Mouse (Mus musculus): ENCODE measurements around the gene Morf4l1. TPM values are rescaled to one million over a fixed set of nuclear protein-coding genes. Genes with fewer than 3 reads are reported as not detected.
"Not testable (repeated sequence)": the region's sequence is repeated elsewhere in the genome, so short reads cannot be mapped to it uniquely, and the experiment has no call there.

Gene Morf4l1
- polyA plus RNA-seq, 1 experiment from 2014 or later: 179 TPM

- WGBS (ENCODE audit: insufficient replicate concordance): 73% methylated on average over 5 of the region's 5 CpGs
- H3K27me3 ChIP-seq (replicated peaks): no peaks in the 10 kb centered on the region
- H3K27ac ChIP-seq: no peak overlapping the region
- no peak overlapping the region for H3K9ac ChIP-seq
- no peak overlapping the region for H3K4me3 ChIP-seq
- no peaks in the 10 kb centered on the region for H3K9me3 ChIP-seq (replicated peaks)
- ATAC-seq: no peak
- H3K4me1 ChIP-seq: no peaks in the 10 kb centered on the region
- H3K4me2 ChIP-seq: no peak overlapping the region
- H3K36me3 ChIP-seq: no peaks in the 10 kb centered on the region
Observed at GRCm38 (mm10) chr9:90076131-90076530, 38.4 kb downstream of the Morf4l1 start.

DNA sequence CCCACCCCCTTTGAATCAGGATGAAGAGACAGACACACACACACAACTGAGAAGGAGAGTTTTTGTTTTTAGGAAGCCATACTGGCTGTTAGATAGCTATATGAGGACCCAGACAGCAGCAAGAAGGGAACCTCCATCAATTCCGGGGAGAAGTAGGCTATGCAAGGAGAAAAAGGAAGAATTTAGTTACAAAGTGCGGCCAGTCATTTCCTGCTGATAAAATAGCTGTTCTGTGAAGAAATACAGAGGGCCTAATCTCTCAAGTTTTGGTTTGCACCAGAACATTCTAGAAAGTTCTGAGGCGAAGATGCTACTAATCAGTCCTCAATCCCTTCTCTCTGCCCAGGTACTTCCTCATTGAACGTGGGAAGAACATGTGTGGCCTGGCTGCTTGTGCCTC, 39.2 kb downstream of the Morf4l1 start:
- H3K4me3 ChIP-seq: no peak overlapping the region
- no peak for ATAC-seq
- no peaks in the 10 kb centered on the region for H3K27me3 ChIP-seq (replicated peaks)
- 23% methylated on average over 4 of the region's 4 CpGs for WGBS (ENCODE audit: insufficient replicate concordance)
- no peaks in the 10 kb centered on the region for H3K9me3 ChIP-seq (replicated peaks)
- no peaks in the 10 kb centered on the region for H3K36me3 ChIP-seq
- H3K9ac ChIP-seq: no peak overlapping the region
- no peaks in the 10 kb centered on the region for H3K4me1 ChIP-seq
- H3K4me2 ChIP-seq: no peak overlapping the region
- no peak overlapping the region for H3K27ac ChIP-seq

- no peak overlapping the region for H3K4me3 ChIP-seq
- H3K9me3 ChIP-seq (replicated peaks): no peaks in the 10 kb centered on the region
- no peak overlapping the region for H3K27ac ChIP-seq
- no peaks in the 10 kb centered on the region for H3K36me3 ChIP-seq
- no peak for ATAC-seq
- H3K9ac ChIP-seq: no peak overlapping the region
- no peaks in the 10 kb centered on the region for H3K27me3 ChIP-seq (replicated peaks)
- H3K4me1 ChIP-seq: no peaks in the 10 kb centered on the region
- no peak overlapping the region for H3K4me2 ChIP-seq
- 62% methylated on average over 7 of the region's 7 CpGs for WGBS (ENCODE audit: insufficient replicate concordance)
Observed at GRCm38 (mm10) chr9:90070174-90070573, 44.4 kb downstream of the Morf4l1 start.

DNA sequence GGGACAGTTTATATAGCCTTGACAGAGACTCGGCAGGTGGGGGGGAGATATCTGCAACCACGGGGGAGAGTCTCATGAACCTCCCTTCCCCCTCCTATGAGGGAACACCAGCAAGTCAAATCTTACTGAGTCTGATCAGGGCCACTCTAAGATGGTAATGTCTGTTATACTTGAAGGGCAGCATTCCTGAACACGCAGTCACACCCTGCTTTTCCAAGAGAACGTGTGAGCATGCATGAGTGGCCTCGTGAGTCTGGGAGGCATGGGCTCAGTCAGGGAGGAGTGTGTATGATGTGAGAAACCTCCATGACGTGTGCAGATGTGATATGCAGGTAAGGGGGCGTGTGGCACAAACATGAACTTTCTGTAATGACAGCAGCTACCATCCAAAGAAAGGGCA, 45.1 kb downstream of the Morf4l1 start:
- Histone ChIP-seq H3K27ac (no peak overlapping the region), H3K36me3 (no peaks in the 10 kb centered on the region), H3K9me3 (replicated peaks) (no peaks in the 10 kb centered on the region), H3K4me2 (no peak overlapping the region), H3K27me3 (replicated peaks) (no peaks in the 10 kb centered on the region), H3K9ac (no peak overlapping the region), H3K4me3 (no peak overlapping the region), H3K4me1 (no peaks in the 10 kb centered on the region)
- ATAC-seq: no peak
- 57% methylated on average over 7 of the region's 7 CpGs for WGBS (ENCODE audit: insufficient replicate concordance)

- no peak overlapping the region for H3K4me2 ChIP-seq
- H3K36me3 ChIP-seq: no peaks in the 10 kb centered on the region
- H3K9me3 ChIP-seq (replicated peaks): no peaks in the 10 kb centered on the region
- no peak overlapping the region for H3K4me3 ChIP-seq
- H3K4me1 ChIP-seq: no peaks in the 10 kb centered on the region
- no peaks in the 10 kb centered on the region for H3K27me3 ChIP-seq (replicated peaks)
- 77% methylated on average over 6 of the region's 6 CpGs for WGBS (ENCODE audit: insufficient replicate concordance)
- no peak overlapping the region for H3K27ac ChIP-seq
- no peak overlapping the region for H3K9ac ChIP-seq
- no peak for ATAC-seq
Observed at GRCm38 (mm10) chr9:90068786-90069185, 45.8 kb downstream of the Morf4l1 start.

DNA sequence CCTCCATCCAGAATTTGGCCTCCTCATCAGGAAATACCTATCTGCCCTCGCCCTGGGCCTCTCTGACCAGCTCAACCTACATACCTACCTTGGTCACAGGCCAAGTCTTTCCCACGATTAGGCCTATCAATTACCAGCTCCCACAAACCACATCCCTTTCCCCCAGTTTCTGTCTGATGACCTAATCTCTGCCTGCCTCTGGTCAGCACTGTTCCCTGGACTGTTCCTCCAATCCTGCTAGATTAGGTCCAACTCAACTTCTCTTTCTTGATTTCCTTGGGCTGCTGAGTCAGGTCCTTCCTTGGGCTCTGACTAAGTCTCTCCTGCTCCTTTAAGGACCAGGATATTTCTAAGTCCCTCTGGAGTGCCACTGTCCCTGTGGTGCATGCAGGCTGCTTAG, 47.2 kb downstream of the Morf4l1 start:
- Histone ChIP-seq H3K27ac (no peak overlapping the region), H3K9ac (no peak overlapping the region), H3K4me1 (no peaks in the 10 kb centered on the region), H3K4me2 (no peak overlapping the region), H3K27me3 (replicated peaks) (no peaks in the 10 kb centered on the region), H3K4me3 (no peak overlapping the region), H3K9me3 (replicated peaks) (no peaks in the 10 kb centered on the region), H3K36me3 (no peaks in the 10 kb centered on the region)
- 20% methylated on average over 2 of the region's 2 CpGs for WGBS (ENCODE audit: insufficient replicate concordance)
- ATAC-seq: no peak

DNA sequence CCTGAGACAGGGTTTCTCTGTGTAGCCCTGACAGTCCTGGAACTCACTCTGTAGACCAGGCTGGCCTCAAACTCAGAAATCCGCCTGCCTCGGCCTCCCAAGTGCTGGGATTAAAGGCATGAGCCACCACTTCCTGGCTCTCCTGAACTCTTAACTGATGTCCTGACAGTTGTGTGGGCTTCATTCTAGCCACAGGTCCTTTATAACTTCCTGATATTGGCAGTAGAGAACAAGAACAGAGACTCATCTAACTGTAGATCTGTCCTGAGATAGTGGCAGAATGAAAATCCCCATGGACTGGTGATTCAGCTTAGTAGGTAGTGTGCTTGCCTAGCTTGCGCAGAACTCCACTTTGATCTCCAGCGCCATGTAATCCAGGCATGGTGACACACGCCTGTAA, 53.6 kb downstream of the Morf4l1 start:
- H3K27me3 ChIP-seq (replicated peaks); H3K36me3 ChIP-seq; ATAC-seq; H3K4me2 ChIP-seq; H3K9ac ChIP-seq; H3K4me1 ChIP-seq; H3K9me3 ChIP-seq (replicated peaks); H3K4me3 ChIP-seq; H3K27ac ChIP-seq: not testable (repeated sequence)
- WGBS (ENCODE audit: insufficient replicate concordance): 70% methylated on average over 5 of the region's 5 CpGs

DNA sequence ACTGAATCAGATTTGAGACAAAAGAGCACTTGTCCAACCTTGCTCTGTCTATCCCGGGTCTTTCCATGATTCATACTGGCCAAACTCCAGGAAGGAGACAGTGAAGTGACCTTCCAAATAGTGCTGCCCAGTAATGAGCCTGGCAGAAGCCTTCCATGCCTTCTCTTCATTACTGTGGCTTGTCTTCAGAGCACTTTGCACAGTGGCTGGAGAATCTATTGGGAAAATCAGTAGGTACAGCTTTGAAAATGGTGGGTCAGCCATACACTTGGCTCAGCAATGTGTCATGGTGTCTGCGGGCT, 54.0 kb downstream of the Morf4l1 start:
- ATAC-seq: no peak
- no peak overlapping the region for H3K27ac ChIP-seq
- H3K27me3 ChIP-seq (replicated peaks): peaks cover 8% of the 10 kb centered on the region; the same call in 1 of the 2 replicates
- 68% methylated on average over 2 of the region's 2 CpGs for WGBS (ENCODE audit: insufficient replicate concordance)
- H3K4me3 ChIP-seq: no peak overlapping the region
- no peak overlapping the region for H3K4me2 ChIP-seq
- no peaks in the 10 kb centered on the region for H3K36me3 ChIP-seq
- no peaks in the 10 kb centered on the region for H3K9me3 ChIP-seq (replicated peaks)
- no peak overlapping the region for H3K9ac ChIP-seq
- no peaks in the 10 kb centered on the region for H3K4me1 ChIP-seq

DNA sequence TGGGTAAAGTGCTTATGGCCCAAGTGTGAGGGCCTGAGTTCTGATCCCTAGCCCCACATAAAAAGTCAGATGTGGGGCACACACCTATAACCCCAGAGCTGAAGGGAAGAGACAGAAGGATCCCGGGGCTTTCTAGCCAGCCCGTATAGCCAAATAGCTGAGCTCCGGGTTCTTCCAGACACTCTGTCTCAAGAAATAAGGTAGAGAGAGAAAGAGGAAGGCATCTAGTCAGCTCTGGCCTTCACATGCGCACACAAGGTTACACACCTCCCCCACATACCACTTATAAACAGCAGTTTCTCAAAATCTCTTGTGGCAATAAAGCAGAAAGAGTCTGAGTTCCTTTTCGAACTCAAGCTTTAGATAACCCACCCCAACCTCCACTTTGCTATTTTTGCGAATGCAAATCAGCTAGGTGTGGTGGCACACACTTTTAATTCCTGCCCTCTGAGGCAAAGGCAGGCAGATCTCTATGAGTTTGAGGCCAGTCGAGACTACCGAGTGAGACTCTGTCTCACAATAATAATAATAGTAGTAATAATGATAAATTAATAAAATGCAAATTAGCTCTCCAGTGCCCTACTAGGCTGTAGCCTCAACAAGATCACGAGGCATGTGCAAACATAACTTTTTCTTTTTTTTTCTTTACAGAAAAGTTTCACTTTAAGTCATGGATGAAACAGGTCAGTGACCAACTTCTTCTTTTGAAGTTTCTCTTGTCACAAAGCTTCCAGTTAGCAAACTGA, 54.6 kb downstream of the Morf4l1 start:
- Histone ChIP-seq H3K27ac (no peak overlapping the region), H3K9me3 (replicated peaks) (no peaks in the 10 kb centered on the region), H3K36me3 (no peaks in the 10 kb centered on the region), H3K4me1 (no peaks in the 10 kb centered on the region), H3K4me3 (no peak overlapping the region), H3K4me2 (no peak overlapping the region), H3K9ac (no peak overlapping the region), H3K27me3 (replicated peaks) (peaks cover 12% of the 10 kb centered on the region)
- no peak for ATAC-seq
- 53% methylated on average over 9 of the region's 9 CpGs for WGBS (ENCODE audit: insufficient replicate concordance)

- Histone ChIP-seq H3K4me2 (no peak overlapping the region), H3K27me3 (replicated peaks) (peaks cover 25% of the 10 kb centered on the region), H3K9ac (no peak overlapping the region), H3K9me3 (replicated peaks) (no peaks in the 10 kb centered on the region), H3K36me3 (no peaks in the 10 kb centered on the region), H3K27ac (no peak overlapping the region), H3K4me3 (no peak overlapping the region), H3K4me1 (no peaks in the 10 kb centered on the region)
- 47% methylated on average over 2 of the region's 2 CpGs for WGBS (ENCODE audit: insufficient replicate concordance)
- no peak for ATAC-seq
Observed at GRCm38 (mm10) chr9:90056716-90057115, 57.9 kb downstream of the Morf4l1 start.

DNA sequence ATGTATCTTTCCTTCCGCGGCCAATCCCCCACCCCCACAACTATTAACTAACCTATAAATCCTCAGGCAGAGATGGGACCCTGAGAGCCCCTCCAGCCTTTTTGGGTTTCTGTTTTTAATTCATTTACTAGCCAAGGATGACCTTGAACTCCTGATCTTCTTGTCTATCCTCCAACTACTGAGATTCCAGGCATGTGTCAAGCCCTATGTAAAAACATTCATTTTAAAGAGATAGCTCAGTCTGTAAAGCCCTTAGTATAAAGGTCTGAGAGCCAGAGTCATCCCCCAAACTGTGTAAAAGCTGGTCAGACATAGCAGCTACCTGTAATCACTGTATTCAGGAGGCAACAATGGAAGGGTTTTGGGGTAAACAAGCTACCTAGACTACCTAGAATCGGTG, 58.7 kb downstream of the Morf4l1 start:
- Histone ChIP-seq H3K9ac (no peak overlapping the region), H3K27me3 (replicated peaks) (peaks cover 25% of the 10 kb centered on the region), H3K4me1 (no peaks in the 10 kb centered on the region), H3K36me3 (no peaks in the 10 kb centered on the region), H3K4me3 (no peak overlapping the region), H3K4me2 (no peak overlapping the region), H3K27ac (no peak overlapping the region), H3K9me3 (replicated peaks) (no peaks in the 10 kb centered on the region)
- no peak for ATAC-seq
- 59% methylated on average over 3 of the region's 3 CpGs for WGBS (ENCODE audit: insufficient replicate concordance)

GRCm38 (mm10) chr9:90055409-90055808, 59.2 kb downstream of the Morf4l1 start:
- no peaks in the 10 kb centered on the region for H3K36me3 ChIP-seq
- H3K27me3 ChIP-seq (replicated peaks): peaks cover 25% of the 10 kb centered on the region
- H3K9ac ChIP-seq: no peak overlapping the region
- ATAC-seq: no peak
- 48% methylated on average over 5 of the region's 5 CpGs for WGBS (ENCODE audit: insufficient replicate concordance)
- H3K4me1 ChIP-seq: no peaks in the 10 kb centered on the region
- peak overlapping the region; percentile 40; the same call in 1 of the 2 replicates for H3K4me3 ChIP-seq
- peak overlapping the region; percentile 14; the same call in 1 of the 2 replicates for H3K4me2 ChIP-seq
- H3K9me3 ChIP-seq (replicated peaks): no peaks in the 10 kb centered on the region
- H3K27ac ChIP-seq: no peak overlapping the region
